Comparison of ENCODE assay signal across 24 mouse cellular contexts in genomic region chr1:187706046-187706445, GRCm38 (mm10).
A peak's percentile ranks its signal among the peaks of the same experiment; 100 is the strongest.
DNase-seq lines count a peak whose midpoint lies in the region; ATAC-seq and TF ChIP-seq lines count a peak whose summit lies in the region.
"Had no signal": no experiment of that assay in that cellular context is flagged by ENCODE, and none has a peak within 500 bp of the region (broad histone marks: within the 10 kb centered on the region; RNA-seq: fewer than 3 reads in every experiment).

No protein-coding gene starts in this region.

- peak; percentile 36 for DNase-seq in kidney, adult 18-20 months
- DNase-seq in kidney, adult 11 months, result no peak
- DNase-seq in liver, adult 2 months (ENCODE audit: extremely low read depth, low read depth, low spot score), result peak; percentile 15
- no peak for DNase-seq in liver
- peak; percentile 35 to 55 for DNase-seq in kidney, postnatal 36 days
- DNase-seq: adrenal gland, postnatal 25 days; cerebellum, adult 11 months; cerebellum, adult 9-11 months; gastrocnemius, postnatal 14 days; heart, adult 18-20 months; liver, postnatal 0 days; right cerebral cortex, adult 18-20 months; thymus, postnatal 36 days had no signal

- H3K4me2 ChIP-seq in intestine, embryonic 15.5 days (replicated peaks), result no peak overlapping the region
- H3K4me2 ChIP-seq in forebrain, embryonic 12.5 days, result no peak overlapping the region
- H3K4me2 ChIP-seq: embryonic facial prominence, embryonic 15.5 days; forebrain, embryonic 15.5 days; heart, embryonic 12.5 days; hindbrain, embryonic 13.5 days; liver, embryonic 11.5 days; stomach, embryonic 15.5 days had no signal

- TF ChIP-seq CTCF in liver, adult 2 months (IDR thresholded peaks at IDR 0.05; ENCODE audit: low read depth, low read length), result no peak

- H3K9me3 ChIP-seq in intestine, embryonic 15.5 days, result no peaks in the 10 kb centered on the region
- H3K9me3 ChIP-seq in forebrain, embryonic 12.5 days, result no peaks in the 10 kb centered on the region
- H3K9me3 ChIP-seq: embryonic facial prominence, embryonic 15.5 days; forebrain, embryonic 15.5 days; heart, embryonic 12.5 days; hindbrain, embryonic 13.5 days; limb, embryonic 10.5 days; stomach, embryonic 15.5 days had no signal

- no peaks in the 10 kb centered on the region for H3K79me2 ChIP-seq in liver, adult 2 months (ENCODE audit: control insufficient read depth, insufficient read depth, low read length)

- peak; percentile 63; the same call in 1 of the 2 replicates for ATAC-seq in intestine, embryonic 15.5 days
- ATAC-seq in forebrain, embryonic 12.5 days (ENCODE audit: low FRiP score), result no peak
- ATAC-seq: activated CD4-positive, CD25-positive, alpha-beta regulatory T cell, adult 4 months; forebrain, embryonic 15.5 days; liver, postnatal 0 days; lung, postnatal 0 days had no signal

- H3K9ac ChIP-seq in liver, adult 2 months (ENCODE audit: low read depth, low read length), result no peak overlapping the region
- no peak overlapping the region for H3K9ac ChIP-seq in intestine, embryonic 15.5 days
- H3K9ac ChIP-seq in forebrain, embryonic 12.5 days, result no peak overlapping the region
- H3K9ac ChIP-seq: embryonic facial prominence, embryonic 15.5 days; forebrain, embryonic 15.5 days; heart, embryonic 12.5 days; hindbrain, embryonic 13.5 days; liver, postnatal 0 days; stomach, embryonic 15.5 days had no signal

- no peaks in the 10 kb centered on the region for H3K4me1 ChIP-seq in liver, adult 2 months (ENCODE audit: control insufficient read depth, insufficient read depth, low read length)
- 0 out of 2 replicates have a peak, but pooled peaks cover 2% of the 10 kb centered on the region for H3K4me1 ChIP-seq in intestine, embryonic 15.5 days (replicated peaks)
- peaks cover 19% of the 10 kb centered on the region for H3K4me1 ChIP-seq in forebrain, embryonic 12.5 days
- H3K4me1 ChIP-seq: embryonic facial prominence, embryonic 15.5 days; forebrain, embryonic 15.5 days; stomach, embryonic 15.5 days had no signal

- no peaks in the 10 kb centered on the region for H3K27me3 ChIP-seq in liver, adult 2 months (ENCODE audit: control insufficient read depth, insufficient read depth, low read length)
- no peaks in the 10 kb centered on the region for H3K27me3 ChIP-seq in intestine, embryonic 15.5 days (replicated peaks)
- no peaks in the 10 kb centered on the region for H3K27me3 ChIP-seq in forebrain, embryonic 12.5 days
- H3K27me3 ChIP-seq: embryonic facial prominence, embryonic 15.5 days; forebrain, embryonic 15.5 days; heart, embryonic 12.5 days; hindbrain, embryonic 13.5 days; stomach, embryonic 15.5 days had no signal

- 60% methylated on average over 6 of the region's 6 CpGs for WGBS in liver, adult 2 months
- 38% methylated on average over 6 of the region's 6 CpGs for WGBS in intestine, embryonic 15.5 days
- 49% methylated on average over 6 of the region's 6 CpGs for WGBS in forebrain, embryonic 12.5 days

- no peak overlapping the region for H3K4me3 ChIP-seq in liver, adult 2 months (ENCODE audit: insufficient read depth, low read depth, low read length)
- no peak overlapping the region for H3K4me3 ChIP-seq in intestine, embryonic 15.5 days (replicated peaks)
- H3K4me3 ChIP-seq in forebrain, embryonic 12.5 days (replicated peaks), result no peak overlapping the region
- H3K4me3 ChIP-seq: embryonic facial prominence, embryonic 15.5 days; forebrain, embryonic 15.5 days; heart, embryonic 12.5 days; hindbrain, embryonic 13.5 days; limb, embryonic 10.5 days; stomach, embryonic 15.5 days had no signal

- no peak for TF ChIP-seq POLR2A in liver, adult 2 months (IDR thresholded peaks at IDR 0.05; ENCODE audit: extremely low read depth, insufficient read depth, low read length)

- H3K27ac ChIP-seq in liver, adult 2 months (replicated peaks; ENCODE audit: insufficient read depth, low read depth, low read length), result no peak overlapping the region
- H3K27ac ChIP-seq in intestine, embryonic 15.5 days, result no peak overlapping the region
- no peak overlapping the region for H3K27ac ChIP-seq in forebrain, embryonic 12.5 days
- H3K27ac ChIP-seq: embryonic facial prominence, embryonic 15.5 days; forebrain, embryonic 15.5 days; hindbrain, embryonic 13.5 days; limb, embryonic 10.5 days; stomach, embryonic 15.5 days had no signal

- no peaks in the 10 kb centered on the region for H3K36me3 ChIP-seq in liver, adult 2 months (ENCODE audit: control insufficient read depth, insufficient read depth, low read length)
- H3K36me3 ChIP-seq in intestine, embryonic 15.5 days, result no peaks in the 10 kb centered on the region
- no peaks in the 10 kb centered on the region for H3K36me3 ChIP-seq in forebrain, embryonic 12.5 days (replicated peaks)
- H3K36me3 ChIP-seq: embryonic facial prominence, embryonic 15.5 days; forebrain, embryonic 15.5 days; heart, embryonic 12.5 days; hindbrain, embryonic 13.5 days; limb, embryonic 10.5 days; stomach, embryonic 15.5 days had no signal

Comparison
In these comparisons a context has a peak if more than half of its experiments do, and no peak if none do; other contexts are left out.
1. DNase-seq: peak in kidney, adult 18-20 months (single experiment), liver, adult 2 months (single experiment) and kidney, postnatal 36 days (2 of 2); none in kidney, adult 11 months (single experiment) and liver (single experiment).